Mouse (Mus musculus) hindlimb bud, embryonic 11.5 days (tissue): ENCODE data around the gene Muc1.

ENCODE experiments used
- DNase-seq: peaks from one replicate; pipeline ENCODE4 v3.0.0-alpha.2; 2012; ENCODE audit warnings: low read depth, low spot score; ENCODE audit errors: extremely low spot score

Muc1 gene

GRCm38 (mm10) chr3:89232614-89233013, 3.8 kb downstream of the Muc1 start:
- DNase-seq: no peak

GRCm38 (mm10) chr3:89233562-89234110, 4.8 kb downstream of the Muc1 start:
- no peak for DNase-seq

- DNase-seq: no peak
These were observed 7.7 kb downstream of the Muc1 start for GRCm38 (mm10) chr3:89236516-89236915.

GRCm38 (mm10) chr3:89237682-89238081, 8.8 kb downstream of the Muc1 start:
- DNase-seq: no peak

GRCm38 (mm10) chr3:89238494-89238893, 9.6 kb downstream of the Muc1 start:
- DNase-seq: no peak

GRCm38 (mm10) chr3:89242331-89242895, 13.6 kb downstream of the Muc1 start:
- DNase-seq: no peak

- no peak for DNase-seq
These were observed 14.8 kb downstream of the Muc1 start for GRCm38 (mm10) chr3:89243609-89244008.

- DNase-seq: no peak
These were observed 15.5 kb downstream of the Muc1 start for GRCm38 (mm10) chr3:89244158-89244981.

- no peak for DNase-seq
These were observed 16.3 kb downstream of the Muc1 start for GRCm38 (mm10) chr3:89244982-89245687.

- no peak for DNase-seq
These were observed 16.9 kb downstream of the Muc1 start, which contains the start of gene Krtcap2 for GRCm38 (mm10) chr3:89245688-89246171. TSS of gene Krtcap2 (plus strand) at chr3:89245966.

- no peak for DNase-seq
These were observed 17.6 kb downstream of the Muc1 start, which contains the start of gene Trim46 for GRCm38 (mm10) chr3:89246261-89247100. TSS of gene Trim46 (minus strand) at chr3:89246309.

GRCm38 (mm10) chr3:89247466-89247865, 18.6 kb downstream of the Muc1 start:
- DNase-seq: no peak

- no peak for DNase-seq
These were observed 21.7 kb downstream of the Muc1 start for GRCm38 (mm10) chr3:89250435-89251040.

- no peak for DNase-seq
These were observed 22.6 kb downstream of the Muc1 start for GRCm38 (mm10) chr3:89251365-89251895.

- DNase-seq: no peak
These were observed 26.1 kb downstream of the Muc1 start for GRCm38 (mm10) chr3:89254994-89255393.

- no peak for DNase-seq
These were observed 27.3 kb downstream of the Muc1 start for GRCm38 (mm10) chr3:89256177-89256576.

GRCm38 (mm10) chr3:89259076-89259475, 30.2 kb downstream of the Muc1 start, which contains the start of gene Dpm3:
TSS of gene Dpm3 (plus strand) at chr3:89259358.
- no peak for DNase-seq

- no peak for DNase-seq
These were observed 31.4 kb downstream of the Muc1 start for GRCm38 (mm10) chr3:89260211-89260610.

GRCm38 (mm10) chr3:89262417-89262816, 33.6 kb downstream of the Muc1 start:
- no peak for DNase-seq

GRCm38 (mm10) chr3:89266439-89266893, 37.6 kb downstream of the Muc1 start:
- no peak for DNase-seq
